In the genomic region with DNA sequence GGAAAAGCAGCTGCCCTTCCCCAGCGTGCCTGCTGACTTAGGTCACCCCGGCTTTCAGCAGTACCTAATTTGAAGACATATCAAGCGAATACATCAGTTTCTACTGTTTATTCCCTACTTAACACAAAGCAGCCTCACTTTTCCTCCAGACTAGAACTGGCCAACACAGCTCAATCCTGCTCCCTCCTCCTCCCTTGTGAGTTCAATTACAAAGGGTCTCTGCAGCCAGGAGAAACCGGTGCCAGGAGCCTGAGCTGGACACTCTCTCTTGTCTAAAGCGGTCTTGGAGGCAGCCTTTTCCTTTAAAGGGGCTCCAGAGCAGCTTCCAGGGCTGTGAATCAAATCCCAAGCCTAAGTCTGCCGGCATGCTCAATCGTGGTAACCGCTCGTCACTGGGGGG, we compare ENCODE assay signal across 15 mouse cellular contexts.
"Had no signal": no experiment of that assay in that cellular context is flagged by ENCODE, and none has a peak within 500 bp of the region (broad histone marks: within the 10 kb centered on the region; RNA-seq: fewer than 3 reads in every experiment).

No protein-coding gene starts in this region.

- H3K36me3 ChIP-seq: kidney, embryonic 15.5 days; limb, embryonic 13.5 days; liver, embryonic 15.5 days; midbrain, embryonic 10.5 days; midbrain, embryonic 15.5 days; neural tube, embryonic 13.5 days; stomach, embryonic 15.5 days had no signal

- H3K27ac ChIP-seq: kidney, embryonic 15.5 days; limb, embryonic 13.5 days; liver, embryonic 15.5 days; midbrain, embryonic 10.5 days; midbrain, embryonic 15.5 days; neural tube, embryonic 13.5 days; stomach, embryonic 15.5 days had no signal

- H3K4me1 ChIP-seq: kidney, embryonic 15.5 days; liver, embryonic 15.5 days; midbrain, embryonic 15.5 days; neural tube, embryonic 13.5 days; stomach, embryonic 15.5 days had no signal

- H3K9me3 ChIP-seq: kidney, embryonic 15.5 days; limb, embryonic 13.5 days; liver, embryonic 15.5 days; midbrain, embryonic 10.5 days; midbrain, embryonic 15.5 days; stomach, embryonic 15.5 days had no signal

- H3K9ac ChIP-seq: kidney, embryonic 15.5 days; limb, embryonic 13.5 days; liver, embryonic 15.5 days; lung, embryonic 14.5 days; midbrain, embryonic 15.5 days; neural tube, embryonic 13.5 days; stomach, embryonic 15.5 days had no signal

- ATAC-seq: midbrain, embryonic 15.5 days had no signal

- H3K27me3 ChIP-seq: kidney, embryonic 15.5 days; limb, embryonic 13.5 days; liver, embryonic 15.5 days; midbrain, embryonic 15.5 days; neural tube, embryonic 13.5 days; stomach, embryonic 15.5 days had no signal

- DNase-seq: kidney, postnatal 14 days; left cerebral cortex, postnatal 4 days; lung, embryonic 14.5 days; lung, postnatal 10 days; lung, postnatal 4 days; right cerebral cortex, postnatal 14 days; thymus, postnatal 4 days had no signal

- H3K4me3 ChIP-seq: kidney, embryonic 15.5 days; limb, embryonic 13.5 days; liver, embryonic 15.5 days; midbrain, embryonic 10.5 days; midbrain, embryonic 15.5 days; neural tube, embryonic 13.5 days; stomach, embryonic 15.5 days had no signal

- H3K4me2 ChIP-seq: kidney, embryonic 15.5 days; limb, embryonic 13.5 days; liver, embryonic 11.5 days; liver, embryonic 15.5 days; lung, embryonic 14.5 days; midbrain, embryonic 15.5 days; neural tube, embryonic 13.5 days; stomach, embryonic 15.5 days had no signal
